Mouse (Mus musculus): ENCODE measurements around the gene Csdc2.
"Not testable (repeated sequence)": the region's sequence is repeated elsewhere in the genome, so short reads cannot be mapped to it uniquely, and the experiment has no call there.

Csdc2 gene

GRCm38 (mm10) chr15:81956457-81956856 is 19.9 kb downstream of the Csdc2 start:
- peak; percentile 47 for DNase-seq

GRCm38 (mm10) chr15:81957598-81957997 is 21.0 kb downstream of the Csdc2 start:
- no peak for DNase-seq

- DNase-seq = no peak
These were observed 22.3 kb downstream of the Csdc2 start for GRCm38 (mm10) chr15:81958906-81959305.

- DNase-seq = peak; percentile 97
These were observed 23.9 kb downstream of the Csdc2 start, which contains the start of gene Pmm1 for GRCm38 (mm10) chr15:81960171-81961077. Gene Pmm1 (minus strand): TSS chr15:81960930.

- no peak for DNase-seq
These were observed 24.5 kb downstream of the Csdc2 start for GRCm38 (mm10) chr15:81961078-81961451.

GRCm38 (mm10) chr15:81964262-81964661 is 27.7 kb downstream of the Csdc2 start:
- no peak for DNase-seq

DNA sequence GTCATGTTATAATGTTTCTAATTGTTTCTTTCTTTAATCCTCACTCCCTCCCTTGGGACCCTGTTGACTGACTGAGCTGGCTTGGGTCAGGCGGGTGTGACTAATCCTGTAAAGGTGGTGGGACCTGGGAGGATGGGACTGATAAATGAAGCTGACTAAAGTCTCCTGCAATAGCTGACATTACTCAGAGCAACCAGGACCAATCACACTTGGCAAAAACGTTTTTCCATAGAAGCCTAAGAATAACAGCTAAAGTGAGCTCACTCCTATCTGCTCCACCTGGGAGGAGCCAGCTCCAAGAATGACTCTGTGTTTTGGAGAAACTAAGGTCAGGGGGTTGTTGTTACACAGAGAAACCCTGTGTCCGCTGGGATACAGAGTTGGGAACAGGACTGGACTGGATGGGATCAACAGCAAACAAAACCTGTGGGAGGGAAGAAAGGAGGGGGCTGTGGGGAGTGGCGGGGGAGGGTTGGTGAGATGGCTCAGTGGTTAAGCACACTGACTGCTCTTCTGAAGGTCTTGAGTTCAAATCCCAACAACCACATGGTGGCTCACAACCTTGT is 28.5 kb downstream of the Csdc2 start:
- no peak for DNase-seq

GRCm38 (mm10) chr15:81966062-81966829 is 29.7 kb downstream of the Csdc2 start:
- no peak for DNase-seq

DNA sequence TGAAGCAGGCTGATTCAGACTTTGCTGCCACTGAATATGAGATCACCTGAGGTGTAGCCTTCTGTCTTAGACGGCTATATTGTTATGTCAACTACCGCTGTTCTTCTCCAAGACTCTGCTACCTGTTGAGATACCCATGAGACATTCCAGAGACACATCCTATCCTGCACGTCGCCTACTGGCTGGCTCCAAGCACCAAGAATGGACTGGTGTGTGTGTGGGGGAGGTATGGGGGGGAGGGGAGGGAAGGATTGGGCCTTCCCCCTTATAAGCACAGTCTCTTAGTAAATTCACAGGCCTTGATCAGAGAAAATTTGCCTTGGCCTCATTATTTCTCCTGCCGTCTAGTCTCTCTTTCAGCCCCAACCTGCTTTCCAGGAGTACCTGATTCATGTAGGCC is 31.3 kb downstream of the Csdc2 start:
- no peak for DNase-seq

- no peak for DNase-seq
These were observed 31.9 kb downstream of the Csdc2 start for GRCm38 (mm10) chr15:81968447-81968846.

GRCm38 (mm10) chr15:81969173-81969572 is 32.6 kb downstream of the Csdc2 start:
- DNase-seq = no peak

DNA sequence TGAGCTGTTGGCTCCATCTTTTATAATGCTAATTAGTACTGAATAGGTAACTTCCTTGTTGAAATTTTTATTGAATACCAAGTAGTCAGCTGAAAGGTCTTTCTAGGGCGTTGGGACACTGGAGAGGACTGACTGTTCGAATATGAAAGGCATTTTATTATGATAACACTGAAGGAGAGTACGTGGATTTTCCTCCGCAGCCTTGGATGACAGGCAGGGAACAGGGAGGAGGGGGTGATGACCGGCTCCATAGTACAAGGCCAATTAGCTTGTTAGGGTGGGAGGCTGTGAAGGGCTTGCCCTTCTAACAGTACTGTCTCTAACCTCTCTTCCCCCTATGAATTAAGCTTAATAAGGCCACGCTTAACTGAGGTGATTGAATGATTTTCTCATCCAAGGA is 33.1 kb downstream of the Csdc2 start:
- DNase-seq = not testable (repeated sequence)

- not testable (repeated sequence) for DNase-seq
These were observed 33.9 kb downstream of the Csdc2 start for GRCm38 (mm10) chr15:81970498-81970897.

GRCm38 (mm10) chr15:81975156-81975555 is 38.6 kb downstream of the Csdc2 start:
- DNase-seq = not testable (repeated sequence)

GRCm38 (mm10) chr15:81980321-81980720 is 43.8 kb downstream of the Csdc2 start, which contains the start of gene 1700029P11Rik:
Gene 1700029P11Rik (plus strand): TSS chr15:81980540.
- DNase-seq = no peak

DNA sequence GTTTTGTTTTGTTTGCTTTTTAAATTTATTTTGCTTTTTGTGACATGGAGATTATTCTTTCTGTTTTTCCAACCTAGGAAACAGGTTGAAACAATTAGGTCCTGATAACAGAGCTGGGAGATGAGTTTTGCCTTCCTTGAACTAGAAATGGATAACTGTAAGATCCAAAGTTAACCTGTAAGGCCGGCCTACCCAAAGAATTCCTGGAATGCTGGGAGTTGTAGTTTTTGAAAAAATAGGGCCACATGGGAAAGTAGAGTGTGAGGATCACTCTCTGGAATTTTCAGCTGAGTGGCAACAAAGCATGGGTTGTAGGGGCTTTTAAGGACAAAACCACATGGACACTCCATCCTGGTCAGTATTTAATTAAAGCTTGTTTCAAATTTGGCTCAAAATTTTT is 45.6 kb downstream of the Csdc2 start:
- no peak for DNase-seq

GRCm38 (mm10) chr15:81985267-81986161 is 49.0 kb downstream of the Csdc2 start:
- DNase-seq = no peak

DNA sequence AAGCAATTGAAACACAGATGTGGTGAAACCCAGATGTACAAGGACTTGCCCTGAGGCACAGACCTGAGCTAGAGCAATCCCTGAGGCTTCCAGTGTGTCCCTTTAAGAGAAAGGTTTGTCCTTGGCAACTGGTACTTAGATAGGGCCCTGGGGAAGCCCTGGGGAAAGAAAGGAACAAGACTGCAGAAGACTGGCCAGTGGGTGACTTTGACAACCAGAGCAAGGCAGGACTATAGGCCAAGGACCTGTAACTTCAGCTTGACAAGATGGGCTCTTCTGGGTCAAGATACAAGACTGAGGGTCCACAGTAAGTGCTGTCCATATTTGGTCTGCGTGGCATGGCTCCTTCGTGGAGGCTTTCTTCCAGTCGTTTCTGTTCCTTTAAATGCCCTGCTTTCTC is 51.1 kb downstream of the Csdc2 start, which contains the start of gene Xrcc6:
Xrcc6 (plus strand) TSS at position 190 of the 400 bp plus-strand sequence.
- DNase-seq = no peak

- peak; percentile 73 for DNase-seq
These were observed 53.0 kb downstream of the Csdc2 start for GRCm38 (mm10) chr15:81989371-81990062.

- no peak for DNase-seq
These were observed 54.0 kb downstream of the Csdc2 start for GRCm38 (mm10) chr15:81990549-81990948.

- no peak for DNase-seq
These were observed 57.4 kb downstream of the Csdc2 start for GRCm38 (mm10) chr15:81993992-81994391.

All from right cerebral cortex, postnatal 25 days (tissue).